Mouse (Mus musculus): ENCODE results near the gene Arsg. TPM values are rescaled to one million over a fixed set of nuclear protein-coding genes. Genes with fewer than 3 reads are reported as not detected.

Arsg gene
- polyA plus RNA-seq, 1 experiment from 2014 or later = 6.5 TPM

DNA sequence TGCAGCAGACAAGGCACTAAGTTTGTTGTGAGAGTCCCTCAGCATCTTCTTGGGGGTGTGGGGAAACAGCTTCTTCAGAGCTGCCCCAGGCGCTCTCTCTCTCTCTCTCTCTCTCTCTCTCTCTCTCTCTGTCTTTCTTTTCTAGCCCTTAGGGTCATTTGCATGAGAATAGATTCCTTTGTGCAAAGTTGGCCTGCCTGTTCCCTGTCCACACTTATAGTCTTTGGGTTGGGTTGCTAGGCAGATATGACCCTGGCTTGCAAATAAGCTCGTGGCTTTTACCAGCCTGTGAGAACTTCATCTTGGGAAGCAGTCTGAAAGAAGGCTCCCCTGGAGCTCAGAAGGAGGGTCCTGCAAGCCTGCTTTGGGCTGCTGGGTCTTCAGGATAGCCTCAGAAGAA is 3.1 kb downstream of the Arsg start:
- H3K9ac ChIP-seq (replicated peaks; ENCODE audit: low read length) = no peak overlapping the region
- no peak overlapping the region for H3K4me3 ChIP-seq (ENCODE audit: low read length)
- peaks cover 15% of the 10 kb centered on the region for H3K4me1 ChIP-seq (ENCODE audit: insufficient read depth, low read length)
- H3K27me3 ChIP-seq (ENCODE audit: insufficient read depth, low read length) = no peaks in the 10 kb centered on the region
- 63% methylated on average over 2 of the region's 2 CpGs for WGBS
- ATAC-seq (ENCODE audit: low FRiP score, low TSS enrichment) = no peak
- no peaks in the 10 kb centered on the region for H3K36me3 ChIP-seq (ENCODE audit: insufficient read depth, low read length)
- no peaks in the 10 kb centered on the region for H3K9me3 ChIP-seq (ENCODE audit: low read length)
- H3K4me2 ChIP-seq (replicated peaks; ENCODE audit: low read depth, low read length) = no peak overlapping the region
- H3K27ac ChIP-seq (ENCODE audit: low read length) = no peak overlapping the region

GRCm38 (mm10) chr11:109476653-109477052 is 3.5 kb downstream of the Arsg start:
- Histone ChIP-seq H3K27me3 (ENCODE audit: insufficient read depth, low read length) (no peaks in the 10 kb centered on the region), H3K36me3 (ENCODE audit: insufficient read depth, low read length) (no peaks in the 10 kb centered on the region), H3K9ac (replicated peaks; ENCODE audit: low read length) (no peak overlapping the region), H3K4me3 (ENCODE audit: low read length) (no peak overlapping the region), H3K4me2 (replicated peaks; ENCODE audit: low read depth, low read length) (no peak overlapping the region), H3K9me3 (ENCODE audit: low read length) (no peaks in the 10 kb centered on the region), H3K4me1 (ENCODE audit: insufficient read depth, low read length) (peaks cover 11% of the 10 kb centered on the region), H3K27ac (ENCODE audit: low read length) (no peak overlapping the region)
- WGBS = 48% methylated on average over 6 of the region's 6 CpGs
- no peak for ATAC-seq (ENCODE audit: low FRiP score, low TSS enrichment)

GRCm38 (mm10) chr11:109477606-109478380 is 4.6 kb downstream of the Arsg start:
- Histone ChIP-seq H3K4me3 (ENCODE audit: low read length) (no peak overlapping the region), H3K4me2 (replicated peaks; ENCODE audit: low read depth, low read length) (no peak overlapping the region; the same call in 1 of the 2 replicates), H3K36me3 (ENCODE audit: insufficient read depth, low read length) (no peaks in the 10 kb centered on the region), H3K9me3 (ENCODE audit: low read length) (no peaks in the 10 kb centered on the region), H3K27ac (ENCODE audit: low read length) (no peak overlapping the region), H3K9ac (replicated peaks; ENCODE audit: low read length) (no peak overlapping the region), H3K27me3 (ENCODE audit: insufficient read depth, low read length) (no peaks in the 10 kb centered on the region), H3K4me1 (ENCODE audit: insufficient read depth, low read length) (peaks cover 9% of the 10 kb centered on the region)
- 30% methylated on average over 16 of the region's 16 CpGs for WGBS
- no peak for ATAC-seq (ENCODE audit: low FRiP score, low TSS enrichment)

DNA sequence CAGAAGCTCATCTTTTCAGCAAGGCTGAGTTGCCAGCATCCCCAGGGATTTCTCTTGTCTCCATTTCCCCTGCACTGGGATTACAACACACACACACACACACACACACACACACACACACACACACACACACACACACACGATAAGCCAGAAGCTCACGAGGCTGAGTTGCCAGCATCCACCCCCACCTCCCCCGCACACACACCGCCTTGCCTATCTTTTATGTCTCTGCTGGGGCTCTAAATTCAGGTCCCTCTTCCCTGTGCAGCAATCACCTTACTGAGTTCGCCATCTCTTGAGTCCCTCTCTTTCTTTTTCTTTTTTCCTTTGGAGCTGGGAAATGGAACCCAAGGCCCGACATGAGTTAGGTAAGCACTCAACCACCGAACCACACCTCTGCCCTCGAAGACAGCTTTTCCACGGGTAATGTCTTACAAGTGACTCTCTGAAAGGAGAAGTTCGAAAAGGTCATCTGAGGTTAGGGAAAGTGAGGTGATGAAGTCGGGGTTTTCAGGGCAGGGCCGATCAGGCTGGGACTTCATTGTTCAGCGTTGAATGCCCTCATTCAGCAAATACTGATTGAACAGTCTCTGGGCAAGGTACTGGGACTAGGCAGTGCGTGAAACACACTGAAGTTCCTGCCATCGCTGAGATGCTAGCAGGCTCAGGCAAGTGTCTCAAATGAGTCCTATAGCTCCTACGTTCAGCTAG is 6.6 kb downstream of the Arsg start:
- H3K4me1 ChIP-seq (ENCODE audit: insufficient read depth, low read length) = peaks cover 4% of the 10 kb centered on the region; the same call in 1 of the 2 replicates
- no peak overlapping the region for H3K4me3 ChIP-seq (ENCODE audit: low read length)
- H3K4me2 ChIP-seq (replicated peaks; ENCODE audit: low read depth, low read length) = no peak overlapping the region
- no peaks in the 10 kb centered on the region for H3K36me3 ChIP-seq (ENCODE audit: insufficient read depth, low read length)
- H3K27ac ChIP-seq (ENCODE audit: low read length) = no peak overlapping the region
- no peak overlapping the region for H3K9ac ChIP-seq (replicated peaks; ENCODE audit: low read length)
- H3K9me3 ChIP-seq (ENCODE audit: low read length) = no peaks in the 10 kb centered on the region
- H3K27me3 ChIP-seq (ENCODE audit: insufficient read depth, low read length) = no peaks in the 10 kb centered on the region
- no peak for ATAC-seq (ENCODE audit: low FRiP score, low TSS enrichment)
- WGBS = 71% methylated on average over 16 of the region's 16 CpGs

DNA sequence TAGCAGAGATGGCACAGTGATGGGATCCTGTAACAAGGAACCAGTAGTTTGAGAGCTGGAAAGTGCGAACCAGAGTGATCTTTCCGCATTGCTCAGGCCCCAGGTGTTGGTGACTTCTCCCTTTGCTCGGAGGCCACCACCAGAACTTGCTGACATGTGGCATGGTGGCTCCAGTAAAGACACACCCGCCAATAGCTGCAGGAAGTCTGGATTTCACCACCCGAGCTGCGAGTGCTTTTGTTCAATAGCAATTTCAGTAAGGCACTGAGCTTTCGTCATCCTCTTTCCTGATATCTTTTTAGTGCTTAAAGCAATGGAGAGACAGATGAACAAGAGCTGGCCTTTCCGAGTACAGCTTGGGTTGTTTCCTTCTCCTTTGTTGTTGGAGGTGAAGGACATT is 7.3 kb downstream of the Arsg start:
- WGBS = 84% methylated on average over 8 of the region's 8 CpGs
- Histone ChIP-seq H3K4me1 (ENCODE audit: insufficient read depth, low read length) (peaks cover 4% of the 10 kb centered on the region; the same call in 1 of the 2 replicates), H3K27me3 (ENCODE audit: insufficient read depth, low read length) (no peaks in the 10 kb centered on the region), H3K36me3 (ENCODE audit: insufficient read depth, low read length) (no peaks in the 10 kb centered on the region), H3K4me3 (ENCODE audit: low read length) (no peak overlapping the region), H3K27ac (ENCODE audit: low read length) (no peak overlapping the region), H3K9ac (replicated peaks; ENCODE audit: low read length) (no peak overlapping the region), H3K4me2 (replicated peaks; ENCODE audit: low read depth, low read length) (no peak overlapping the region), H3K9me3 (ENCODE audit: low read length) (no peaks in the 10 kb centered on the region)
- ATAC-seq (ENCODE audit: low FRiP score, low TSS enrichment) = no peak

DNA sequence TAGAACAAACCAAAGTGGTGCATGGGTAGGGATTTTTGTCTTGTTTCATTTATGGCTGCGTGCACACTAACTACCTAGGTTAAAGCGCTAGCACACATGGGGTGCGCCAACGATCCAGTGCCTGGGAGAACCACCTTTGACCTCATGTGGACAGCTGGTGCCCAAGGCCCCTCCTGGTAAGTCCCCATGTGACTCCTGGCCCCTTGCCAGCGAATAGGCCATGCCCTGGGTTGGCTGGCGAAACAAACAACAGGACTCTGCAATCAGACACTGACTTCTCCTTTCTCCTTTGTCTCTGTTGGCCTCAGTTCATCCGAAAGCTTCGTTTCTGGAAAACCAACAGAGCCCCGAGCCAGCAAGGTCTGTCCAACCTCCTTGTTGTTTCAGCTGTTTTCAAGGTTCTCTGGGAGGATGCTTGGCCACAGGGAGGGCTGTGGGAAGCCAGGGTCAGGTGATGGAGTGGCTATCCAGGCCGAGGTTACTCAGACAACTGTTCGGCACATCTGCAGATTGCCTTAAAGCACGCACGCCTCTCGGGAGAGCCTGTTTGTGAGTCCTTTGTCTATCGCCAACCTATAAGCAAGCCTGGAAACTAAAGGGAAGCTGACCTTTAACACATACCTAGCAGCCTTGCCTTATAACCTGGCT is 12.3 kb downstream of the Arsg start:
- Histone ChIP-seq H3K4me1 (ENCODE audit: insufficient read depth, low read length) (no peaks in the 10 kb centered on the region), H3K27me3 (ENCODE audit: insufficient read depth, low read length) (no peaks in the 10 kb centered on the region), H3K36me3 (ENCODE audit: insufficient read depth, low read length) (no peaks in the 10 kb centered on the region), H3K27ac (ENCODE audit: low read length) (no peak overlapping the region), H3K9ac (replicated peaks; ENCODE audit: low read length) (no peak overlapping the region), H3K4me2 (replicated peaks; ENCODE audit: low read depth, low read length) (no peak overlapping the region), H3K9me3 (ENCODE audit: low read length) (no peaks in the 10 kb centered on the region), H3K4me3 (ENCODE audit: low read length) (no peak overlapping the region)
- WGBS = 52% methylated on average over 15 of the region's 15 CpGs
- ATAC-seq (ENCODE audit: low FRiP score, low TSS enrichment) = no peak

DNA sequence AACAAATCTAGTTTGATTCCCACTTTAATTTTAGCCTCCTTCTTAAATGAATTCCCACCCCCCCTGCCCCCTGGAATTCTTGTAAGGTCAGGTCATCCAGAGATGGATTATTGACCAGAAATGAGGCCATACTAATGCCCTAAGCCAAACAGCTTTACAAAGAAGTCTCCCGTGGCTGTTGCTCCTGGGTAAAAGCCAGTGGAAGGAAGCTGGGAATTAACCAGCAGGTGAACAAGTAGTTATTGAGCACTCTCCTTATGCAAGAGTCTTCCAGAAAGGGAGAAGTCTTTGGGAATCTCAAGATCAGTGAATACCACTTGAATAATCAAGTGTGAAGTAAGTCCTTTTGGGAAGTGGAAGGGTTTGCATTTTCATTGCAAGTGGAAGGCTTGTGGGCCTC is 13.9 kb downstream of the Arsg start:
- Histone ChIP-seq H3K4me3 (ENCODE audit: low read length) (no peak overlapping the region), H3K36me3 (ENCODE audit: insufficient read depth, low read length) (no peaks in the 10 kb centered on the region), H3K9ac (replicated peaks; ENCODE audit: low read length) (no peak overlapping the region), H3K27me3 (ENCODE audit: insufficient read depth, low read length) (no peaks in the 10 kb centered on the region), H3K27ac (ENCODE audit: low read length) (no peak overlapping the region), H3K4me2 (replicated peaks; ENCODE audit: low read depth, low read length) (no peak overlapping the region), H3K4me1 (ENCODE audit: insufficient read depth, low read length) (no peaks in the 10 kb centered on the region), H3K9me3 (ENCODE audit: low read length) (no peaks in the 10 kb centered on the region)
- no peak for ATAC-seq (ENCODE audit: low FRiP score, low TSS enrichment)
- WGBS = 68% methylated on average over 1 of the region's 1 CpGs

GRCm38 (mm10) chr11:109487991-109488684 is 15.0 kb downstream of the Arsg start:
- no peak for ATAC-seq (ENCODE audit: low FRiP score, low TSS enrichment)
- no peak overlapping the region for H3K9ac ChIP-seq (replicated peaks; ENCODE audit: low read length)
- H3K9me3 ChIP-seq (ENCODE audit: low read length) = no peaks in the 10 kb centered on the region

DNA sequence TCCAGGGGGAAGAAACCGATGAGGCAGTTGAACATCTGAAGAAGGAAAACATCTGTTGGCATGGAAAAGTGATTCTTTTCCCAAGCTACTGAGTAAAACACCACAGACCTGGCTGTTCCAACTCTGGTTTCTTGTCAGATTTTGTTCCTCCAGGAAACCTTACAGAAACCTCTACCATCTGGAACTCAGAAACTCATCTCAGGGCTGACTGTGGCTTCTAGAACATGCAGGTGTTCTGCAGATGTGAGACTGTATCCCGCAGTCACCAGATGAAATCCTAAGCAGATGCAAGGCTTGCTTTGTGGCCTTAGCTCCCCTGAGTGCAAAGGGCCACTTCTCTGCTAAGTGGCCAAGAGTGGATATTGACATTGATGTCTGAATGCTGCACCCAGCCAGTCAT is 16.6 kb downstream of the Arsg start:
- ATAC-seq (ENCODE audit: low FRiP score, low TSS enrichment) = no peak
- H3K27ac ChIP-seq (ENCODE audit: low read length) = no peak overlapping the region

More at GRCm38 (mm10) chr11:109487991-109488684, 15.0 kb downstream of the Arsg start:
- 71% methylated on average over 10 of the region's 10 CpGs for WGBS
- Histone ChIP-seq H3K27ac (ENCODE audit: low read length) (no peak overlapping the region), H3K4me1 (ENCODE audit: insufficient read depth, low read length) (no peaks in the 10 kb centered on the region), H3K4me3 (ENCODE audit: low read length) (no peak overlapping the region), H3K27me3 (ENCODE audit: insufficient read depth, low read length) (no peaks in the 10 kb centered on the region), H3K4me2 (replicated peaks; ENCODE audit: low read depth, low read length) (no peak overlapping the region), H3K36me3 (ENCODE audit: insufficient read depth, low read length) (no peaks in the 10 kb centered on the region)

More for the DNA sequence above, 16.6 kb downstream of the Arsg start:
- Histone ChIP-seq H3K36me3 (ENCODE audit: insufficient read depth, low read length) (no peaks in the 10 kb centered on the region), H3K9ac (replicated peaks; ENCODE audit: low read length) (no peak overlapping the region), H3K4me3 (ENCODE audit: low read length) (no peak overlapping the region), H3K9me3 (ENCODE audit: low read length) (no peaks in the 10 kb centered on the region), H3K27me3 (ENCODE audit: insufficient read depth, low read length) (no peaks in the 10 kb centered on the region), H3K4me1 (ENCODE audit: insufficient read depth, low read length) (peaks cover 6% of the 10 kb centered on the region), H3K4me2 (replicated peaks; ENCODE audit: low read depth, low read length) (no peak overlapping the region)
- whole genome bisulfite sequencing = 58% methylated on average over 2 of the region's 2 CpGs

Data from kidney, embryonic 16.5 days (tissue).